Mouse (Mus musculus) limb, embryonic 11.5 days (tissue): ENCODE data around the gene Mal. TPM values are rescaled to one million over a fixed set of nuclear protein-coding genes. Genes with fewer than 3 reads are reported as not detected.

Source experiments
- ATAC-seq: fragments of 200-750 bp; cut with Nextera tagmentation; 2 replicates; pipeline ENCODE4 v1.8.0; 2017; ENCODE audit warnings: low read depth; ENCODE audit not compliant: insufficient number of reproducible peaks, low FRiP score, low TSS enrichment
- DNase-seq: peaks from one replicate; pipeline ENCODE4 v3.0.0-alpha.2; 2015; ENCODE audit warnings: low spot score
- H3K27ac ChIP-seq: fragments of 300-500 bp; sonication (generic); replicated peaks from 2 replicates; pipeline ENCODE4 v1.5.1; 2014; ENCODE audit warnings: low read depth, mild to moderate bottlenecking, low read length
- H3K27me3 ChIP-seq: fragments of 300-500 bp; sonication (generic); 2 replicates; pipeline ENCODE4 v1.6.1; 2014; ENCODE audit warnings: mild to moderate bottlenecking, low read length, mixed read lengths; ENCODE audit not compliant: control insufficient read depth, insufficient read depth
- H3K36me3 ChIP-seq: fragments of 300-500 bp; sonication (generic); 2 replicates; pipeline ENCODE4 v1.6.1; 2014; ENCODE audit warnings: mild to moderate bottlenecking, low read length, moderate library complexity, mixed read lengths; ENCODE audit not compliant: control insufficient read depth, insufficient read depth
- H3K4me1 ChIP-seq: fragments of 300-500 bp; sonication (generic); 2 replicates; pipeline ENCODE4 v1.6.1; 2014; ENCODE audit warnings: low read length, mixed read lengths; ENCODE audit not compliant: control insufficient read depth, insufficient read depth
- H3K4me2 ChIP-seq: fragments of 300-500 bp; sonication (generic); 2 replicates; pipeline ENCODE4 v1.6.1; 2014; ENCODE audit warnings: low read depth, mild to moderate bottlenecking, moderate library complexity; ENCODE audit not compliant: severe bottlenecking
- H3K4me3 ChIP-seq: fragments of 300-500 bp; sonication (generic); 2 replicates; pipeline ENCODE4 v1.5.1; 2014; ENCODE audit warnings: low read depth, low read length
- H3K9ac ChIP-seq: fragments of 300-500 bp; sonication (generic); 2 replicates; pipeline ENCODE4 v1.6.1; 2014; ENCODE audit warnings: mild to moderate bottlenecking, low read length
- H3K9me3 ChIP-seq: fragments of 300-500 bp; sonication (generic); 2 replicates; pipeline ENCODE4 v1.6.1; 2016; ENCODE audit warnings: low read length; ENCODE audit not compliant: control insufficient read depth
- WGBS: fragments of 180-500 bp; shearing (Covaris S2); extraction: QIAGEN DNeasy Blood & Tissue Kit; methylation state at CpG from one replicate; pipeline ENCODE4 v1.1.7; 2014; 5-methylcytosine and 5-hydroxymethylcytosine counted together
- polyA plus RNA-seq: library from polyadenylated mRNA; unstranded; fragments of >200 nt; fragmentation: Nextera tagmentation; extraction: Ambion mirVana; gene quantifications from 2 replicates; pipeline ENCODE4 v1.2.1, GENCODE M21; 2014

Gene Mal
- 0.09 and 0.20 TPM in 2 replicates for polyA plus RNA-seq

DNA sequence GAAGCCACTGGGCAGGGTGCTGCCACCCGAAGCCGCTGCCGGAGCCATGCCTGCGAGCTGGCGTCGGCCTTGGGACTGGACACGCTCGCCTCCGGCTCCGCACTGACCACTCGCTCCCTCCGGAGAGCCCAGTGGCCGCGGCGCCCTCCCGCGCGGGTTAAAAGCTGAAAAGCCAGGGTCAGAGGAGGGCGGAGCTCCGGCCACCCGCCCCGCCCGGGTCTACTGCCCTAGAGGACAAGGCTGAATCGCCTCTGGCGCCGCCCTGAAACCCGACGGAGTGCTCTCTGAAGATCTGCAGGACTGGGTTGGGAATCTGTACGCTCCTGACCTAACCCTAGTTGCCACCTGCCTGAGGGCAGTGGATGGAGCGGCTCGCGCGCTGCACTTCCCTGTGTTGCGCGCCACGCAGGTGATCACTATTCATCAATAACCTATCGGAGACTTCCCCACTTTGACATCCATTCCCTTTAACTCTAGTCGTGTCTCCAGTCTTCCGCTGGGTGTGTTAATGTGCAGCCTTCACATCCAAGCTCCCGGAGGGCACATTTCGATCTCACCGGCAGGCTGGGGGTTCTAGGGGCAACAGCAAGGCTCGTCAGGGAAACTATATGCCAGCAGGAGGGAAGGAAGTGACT, at the start of gene Mal:
TSS of gene Mal (minus strand) at position 610 of the 635 bp plus-strand sequence.
- Histone ChIP-seq H3K4me3 (peak within 1 kb of the TSS; percentile 31), H3K27ac (no peak within 1 kb of the TSS), H3K9ac (peak within 1 kb of the TSS; percentile 30), H3K36me3 (no peaks in the 10 kb centered on the region), H3K9me3 (no peaks in the 10 kb centered on the region), H3K4me2 (peak within 1 kb of the TSS; percentile 59), H3K27me3 (peaks cover 41% of the 10 kb centered on the region), H3K4me1 (peaks cover 4% of the 10 kb centered on the region; the same call in 1 of the 2 replicates)
- DNase-seq (peak; percentile 50), ATAC-seq (no peak)
- 1% methylated on average over 43 of the region's 43 CpGs for WGBS

DNA sequence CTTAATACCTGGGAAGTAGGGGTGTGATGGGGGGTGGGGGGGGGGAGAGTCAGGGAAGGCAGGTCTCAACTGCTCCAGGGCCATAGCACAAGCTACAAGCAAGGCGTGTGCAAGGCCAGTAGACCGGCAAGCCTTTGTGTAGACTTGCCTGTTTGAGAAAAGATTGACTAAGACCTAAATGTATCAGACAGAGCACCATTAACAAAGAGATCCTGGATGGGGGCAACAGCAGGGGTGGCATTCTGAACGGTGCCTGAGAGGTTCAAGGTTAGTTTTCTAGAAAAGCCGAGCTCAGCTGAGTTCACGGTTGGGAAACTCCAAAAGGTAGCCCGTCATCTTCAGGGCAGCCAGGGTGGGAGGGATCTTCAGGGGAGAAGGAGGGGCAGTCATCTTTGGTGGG, 48.8 kb upstream of the Mal start:
- Histone ChIP-seq H3K4me3 (no peak overlapping the region), H3K4me2 (no peak overlapping the region), H3K36me3 (no peaks in the 10 kb centered on the region), H3K9me3 (no peaks in the 10 kb centered on the region), H3K9ac (no peak overlapping the region), H3K27me3 (no peaks in the 10 kb centered on the region), H3K27ac (no peak overlapping the region), H3K4me1 (no peaks in the 10 kb centered on the region)
- ATAC-seq (no peak), DNase-seq (no peak)
- 84% methylated on average over 6 of the region's 6 CpGs for WGBS

DNA sequence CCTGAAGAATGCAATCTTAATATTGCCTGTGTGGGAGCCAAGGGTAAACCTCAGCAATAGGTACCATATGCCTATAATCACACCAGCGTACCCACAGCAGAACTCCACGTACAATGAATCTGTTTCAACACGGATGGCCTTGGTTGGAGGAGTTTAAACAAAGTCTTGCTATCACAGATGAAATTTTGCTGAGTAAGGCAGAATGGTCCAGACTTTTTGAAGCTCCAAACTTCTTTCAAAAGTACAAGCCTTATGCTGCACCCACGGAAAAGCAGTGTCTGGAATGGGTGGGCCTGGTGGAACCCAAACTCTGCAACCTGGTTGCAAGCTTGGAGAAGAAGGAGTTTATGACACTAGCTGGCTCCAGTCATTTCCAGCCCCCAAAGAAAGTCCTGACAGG, 32.7 kb upstream of the Mal start:
- Histone ChIP-seq H3K36me3 (no peaks in the 10 kb centered on the region), H3K27ac (no peak overlapping the region), H3K9me3 (no peaks in the 10 kb centered on the region), H3K4me2 (no peak overlapping the region), H3K4me1 (no peaks in the 10 kb centered on the region), H3K4me3 (no peak overlapping the region), H3K9ac (no peak overlapping the region), H3K27me3 (no peaks in the 10 kb centered on the region)
- DNase-seq (no peak), ATAC-seq (no peak)
- 85% methylated on average over 4 of the region's 4 CpGs for WGBS

DNA sequence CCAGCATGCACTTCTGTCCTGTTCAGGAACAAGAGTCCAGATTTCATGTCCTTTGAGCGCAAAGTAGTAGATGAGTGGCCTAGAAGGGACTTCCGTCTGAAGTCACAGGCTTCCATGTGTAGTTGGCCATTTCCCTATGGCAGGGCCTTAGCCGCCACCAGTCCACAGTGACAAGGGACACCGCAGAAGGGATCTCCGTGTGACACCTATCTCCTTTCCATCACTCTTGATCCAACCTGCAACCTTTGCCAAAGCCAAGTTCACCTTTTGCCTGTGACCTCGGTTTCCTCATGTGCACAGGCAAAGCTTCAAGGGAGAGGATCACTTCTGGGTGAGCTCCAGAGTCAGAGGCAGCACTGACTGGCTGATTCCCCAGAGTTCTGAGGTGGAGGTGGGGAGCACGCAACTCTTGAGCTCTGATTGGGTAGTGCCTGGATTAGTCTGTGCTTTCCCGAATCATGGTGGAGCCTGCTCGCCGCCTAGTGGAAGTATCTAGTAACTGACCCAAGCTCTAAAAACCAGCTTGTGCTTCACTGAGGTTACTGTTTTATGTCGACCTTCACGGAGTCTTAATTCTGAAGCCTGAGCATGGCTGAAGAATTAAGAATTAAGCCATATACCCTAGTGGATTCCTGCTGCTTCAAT, 27.3 kb upstream of the Mal start:
- DNase-seq (peak; percentile 80), ATAC-seq (peak; percentile 78; the same call in 1 of the 2 replicates)
- Histone ChIP-seq H3K9ac (no peak overlapping the region), H3K9me3 (no peaks in the 10 kb centered on the region), H3K27me3 (no peaks in the 10 kb centered on the region), H3K27ac (no peak overlapping the region), H3K4me1 (no peaks in the 10 kb centered on the region), H3K4me2 (no peak overlapping the region), H3K36me3 (no peaks in the 10 kb centered on the region), H3K4me3 (no peak overlapping the region)
- WGBS = 42% methylated on average over 12 of the region's 12 CpGs

DNA sequence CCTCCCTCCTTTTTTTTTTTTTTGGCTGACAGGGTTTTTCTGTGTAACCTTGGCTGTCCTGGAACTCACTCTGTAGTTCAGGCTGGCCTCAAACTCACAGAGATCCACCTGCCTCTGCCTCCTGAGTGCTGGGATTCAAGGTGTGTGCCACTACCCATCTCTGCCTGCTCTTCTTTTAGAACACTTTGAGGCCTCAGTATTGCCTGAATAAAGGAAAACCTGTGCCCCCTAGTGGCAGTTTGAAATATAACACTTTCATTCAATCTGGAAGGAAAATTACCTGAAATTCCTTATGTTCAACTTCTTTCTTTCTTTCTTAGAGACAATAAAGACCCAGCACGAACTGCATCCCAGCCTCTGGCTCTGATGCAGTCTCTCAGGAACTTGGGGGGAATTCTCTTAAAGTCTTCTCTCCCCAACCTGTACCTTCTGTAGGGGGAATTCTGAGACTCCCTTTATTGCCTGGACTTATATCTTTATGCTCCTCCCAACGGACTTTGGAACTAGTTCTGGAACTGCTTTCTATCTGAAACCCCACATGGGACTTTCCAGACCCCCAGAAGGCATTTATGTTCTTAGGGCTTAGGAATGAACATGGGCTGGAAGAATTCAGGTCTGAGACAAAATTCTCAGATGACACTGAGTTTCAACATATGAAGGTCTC, 11.5 kb upstream of the Mal start:
- Histone ChIP-seq H3K4me3 (no peak overlapping the region), H3K27ac (no peak overlapping the region), H3K4me2 (no peak overlapping the region), H3K9me3 (no peaks in the 10 kb centered on the region), H3K27me3 (no peaks in the 10 kb centered on the region), H3K36me3 (no peaks in the 10 kb centered on the region), H3K9ac (no peak overlapping the region), H3K4me1 (no peaks in the 10 kb centered on the region)
- DNase-seq (no peak), ATAC-seq (no peak)
- 24% methylated on average over 2 of the region's 2 CpGs for WGBS

DNA sequence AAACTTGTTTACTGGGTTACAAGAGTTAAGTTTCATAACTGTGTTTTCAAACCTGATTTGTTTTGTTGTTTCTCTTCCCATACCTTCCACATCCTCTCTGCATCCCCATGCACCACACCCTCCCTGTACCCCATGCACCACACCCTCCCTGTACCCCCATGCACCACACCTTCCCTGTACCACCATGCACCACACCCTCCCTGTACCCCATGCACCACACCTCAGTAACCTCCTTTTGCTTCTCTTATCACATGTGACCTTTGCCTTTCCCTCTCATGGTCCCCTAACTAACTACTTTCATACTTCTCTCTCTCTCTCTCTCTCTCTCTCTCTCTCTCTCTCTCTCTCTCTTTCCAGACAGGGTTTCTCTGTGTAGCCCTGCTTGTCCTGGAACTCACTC, 10.5 kb upstream of the Mal start:
- DNase-seq (no peak), ATAC-seq (no peak)
- Histone ChIP-seq H3K36me3 (no peaks in the 10 kb centered on the region), H3K4me2 (no peak overlapping the region), H3K9me3 (no peaks in the 10 kb centered on the region), H3K4me1 (no peaks in the 10 kb centered on the region), H3K4me3 (no peak overlapping the region), H3K9ac (no peak overlapping the region), H3K27me3 (no peaks in the 10 kb centered on the region), H3K27ac (no peak overlapping the region)

DNA sequence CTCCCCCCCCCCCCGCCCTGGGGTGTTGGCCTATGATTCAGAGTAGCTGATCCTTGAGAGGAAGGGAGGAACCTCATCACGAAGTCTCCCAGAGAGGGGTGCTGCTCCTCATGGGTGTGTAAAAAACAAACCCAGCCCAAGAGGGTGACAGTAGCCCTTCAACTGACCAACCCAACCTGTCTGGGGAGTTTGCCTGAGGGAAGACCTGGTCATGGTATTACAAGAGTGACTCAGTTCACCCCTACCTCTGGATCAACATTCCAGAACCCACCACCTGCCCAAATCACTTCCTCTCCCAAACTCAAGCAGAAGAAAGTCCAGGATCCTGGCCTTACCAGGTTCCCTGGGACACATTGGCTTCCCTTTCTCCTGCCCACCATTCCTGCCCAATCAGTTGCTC, 6.2 kb upstream of the Mal start:
- no peaks in the 10 kb centered on the region for H3K9me3 ChIP-seq
- no peak overlapping the region for H3K4me3 ChIP-seq
- H3K9ac ChIP-seq = no peak overlapping the region
- ATAC-seq (no peak), DNase-seq (no peak)
- H3K4me2 ChIP-seq = no peak overlapping the region
- H3K36me3 ChIP-seq = no peaks in the 10 kb centered on the region
- no peaks in the 10 kb centered on the region for H3K27me3 ChIP-seq
- WGBS = 73% methylated on average over 1 of the region's 2 CpGs
- no peaks in the 10 kb centered on the region for H3K4me1 ChIP-seq
- H3K27ac ChIP-seq = no peak overlapping the region

DNA sequence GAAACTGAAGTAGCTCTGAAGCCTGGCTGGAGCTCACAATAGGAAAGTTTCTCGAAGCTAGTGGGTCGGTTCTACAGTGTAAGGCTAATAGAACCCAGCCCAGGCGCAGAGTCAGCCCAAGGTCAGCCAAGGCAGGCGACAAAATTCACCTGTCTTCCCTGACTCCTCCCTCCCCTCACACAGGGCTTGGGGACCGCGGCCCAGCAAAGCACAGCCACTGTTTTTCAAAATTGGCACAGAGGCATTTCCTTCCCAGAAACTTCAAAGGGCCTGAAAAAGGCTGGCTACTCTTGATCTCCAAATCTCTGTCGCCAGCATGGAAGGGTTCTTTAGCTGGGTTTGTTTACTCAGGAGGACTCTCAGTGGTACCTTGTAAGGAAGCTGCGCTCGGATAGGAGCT, 1.1 kb downstream of the Mal start:
- Histone ChIP-seq H3K36me3 (no peaks in the 10 kb centered on the region), H3K4me1 (peaks cover 4% of the 10 kb centered on the region; the same call in 1 of the 2 replicates), H3K27me3 (peaks cover 41% of the 10 kb centered on the region), H3K4me2 (no peak overlapping the region), H3K4me3 (no peak overlapping the region), H3K9me3 (no peaks in the 10 kb centered on the region), H3K9ac (no peak overlapping the region), H3K27ac (no peak overlapping the region)
- 4% methylated on average over 9 of the region's 9 CpGs for WGBS
- no peak for ATAC-seq
- no peak for DNase-seq
